Mouse (Mus musculus) limb, embryonic 13.5 days (tissue): ENCODE results near the gene Sema6c. TPM values are rescaled to one million over a fixed set of nuclear protein-coding genes. Genes with fewer than 3 reads are reported as not detected.

ENCODE experiments used
- ATAC-seq: fragments of 200-750 bp; cut with Nextera tagmentation; 2 replicates; pipeline ENCODE4 v1.8.0; 2017; ENCODE audit warnings: low read depth, moderate number of reproducible peaks, moderate TSS enrichment; ENCODE audit not compliant: low FRiP score
- H3K27ac ChIP-seq: fragments of 300-500 bp; sonication (generic); 2 replicates; pipeline ENCODE4 v1.5.1; 2015; ENCODE audit warnings: inconsistent platforms, mild to moderate bottlenecking, moderate library complexity
- H3K27me3 ChIP-seq: fragments of 300-500 bp; sonication (generic); 2 replicates; pipeline ENCODE4 v1.6.1; 2015; ENCODE audit warnings: mild to moderate bottlenecking, inconsistent platforms
- H3K36me3 ChIP-seq: fragments of 300-500 bp; sonication (generic); 2 replicates; pipeline ENCODE4 v1.6.1; 2015; ENCODE audit warnings: inconsistent platforms, mild to moderate bottlenecking, moderate library complexity
- H3K4me1 ChIP-seq: fragments of 300-500 bp; sonication (generic); 2 replicates; pipeline ENCODE4 v1.6.1; 2015; ENCODE audit warnings: inconsistent platforms
- H3K4me2 ChIP-seq: fragments of 300-500 bp; sonication (generic); replicated peaks from 2 replicates; pipeline ENCODE4 v1.6.1; 2015; ENCODE audit warnings: inconsistent platforms, mild to moderate bottlenecking, moderate library complexity
- H3K4me3 ChIP-seq: fragments of 300-500 bp; sonication (generic); 2 replicates; pipeline ENCODE4 v1.5.1; 2015; ENCODE audit warnings: moderate library complexity, mild to moderate bottlenecking, inconsistent platforms
- H3K9ac ChIP-seq: fragments of 300-500 bp; sonication (generic); 2 replicates; pipeline ENCODE4 v1.6.1; 2015; ENCODE audit warnings: mild to moderate bottlenecking, inconsistent platforms
- H3K9me3 ChIP-seq: fragments of 300-500 bp; sonication (generic); 2 replicates; pipeline ENCODE4 v1.6.1; 2016; ENCODE audit warnings: inconsistent platforms
- WGBS: fragments of 180-500 bp; shearing (Covaris S2); methylation state at CpG from one replicate; pipeline ENCODE4 v1.1.7; 2015; 5-methylcytosine and 5-hydroxymethylcytosine counted together
- polyA plus RNA-seq: library from polyadenylated mRNA; unstranded; fragments of >200 nt; fragmentation: Nextera tagmentation; extraction: Ambion mirVana; gene quantifications from 2 replicates; pipeline ENCODE4 v1.2.1, GENCODE M21; 2015

The Sema6c gene
- polyA plus RNA-seq, 1 experiment from 2014 or later: 11.1 TPM

GRCm38 (mm10) chr3:95153874-95154273 is 6.4 kb upstream of the Sema6c start:
- no peak for ATAC-seq
- H3K4me2 ChIP-seq: no peak overlapping the region
- H3K9ac ChIP-seq: no peak overlapping the region
- H3K9me3 ChIP-seq: no peaks in the 10 kb centered on the region
- no peak overlapping the region for H3K27ac ChIP-seq
- no peak overlapping the region for H3K4me3 ChIP-seq
- WGBS: 54% methylated on average over 4 of the region's 4 CpGs
- no peaks in the 10 kb centered on the region for H3K4me1 ChIP-seq
- H3K27me3 ChIP-seq: no peaks in the 10 kb centered on the region
- no peaks in the 10 kb centered on the region for H3K36me3 ChIP-seq

GRCm38 (mm10) chr3:95159511-95159986 is 708 bp upstream of the Sema6c start:
- WGBS: 18% methylated on average over 8 of the region's 8 CpGs
- Histone ChIP-seq H3K4me1 (peaks cover 34% of the 10 kb centered on the region), H3K27me3 (no peaks in the 10 kb centered on the region), H3K9me3 (no peaks in the 10 kb centered on the region), H3K4me2 (peak overlapping the region; percentile 86), H3K9ac (peak overlapping the region; percentile 87), H3K27ac (no peak overlapping the region), H3K36me3 (peaks cover 11% of the 10 kb centered on the region), H3K4me3 (peak overlapping the region; percentile 92)
- no peak for ATAC-seq

GRCm38 (mm10) chr3:95161041-95161551 is 839 bp downstream of the Sema6c start:
- peak overlapping the region; percentile 86 for H3K4me2 ChIP-seq
- H3K4me1 ChIP-seq: peaks cover 34% of the 10 kb centered on the region
- no peaks in the 10 kb centered on the region for H3K27me3 ChIP-seq
- peak overlapping the region; percentile 44; the same call in 1 of the 2 replicates for H3K27ac ChIP-seq
- no peaks in the 10 kb centered on the region for H3K9me3 ChIP-seq
- H3K4me3 ChIP-seq: peak overlapping the region; percentile 92
- peak overlapping the region; percentile 87 for H3K9ac ChIP-seq
- peaks cover 24% of the 10 kb centered on the region for H3K36me3 ChIP-seq
- ATAC-seq: peak; percentile 24
- WGBS: under 1% methylated on average over 29 of the region's 30 CpGs

GRCm38 (mm10) chr3:95161618-95162344 is 1.5 kb downstream of the Sema6c start:
- ATAC-seq: peak; percentile 6; the same call in 1 of the 2 replicates
- peak overlapping the region; percentile 92 for H3K4me3 ChIP-seq
- WGBS: 2% methylated on average over 8 of the region's 9 CpGs

GRCm38 (mm10) chr3:95162345-95162628 is 2.0 kb downstream of the Sema6c start:
- Histone ChIP-seq H3K27ac (no peak overlapping the region), H3K4me3 (peak overlapping the region; percentile 92), H3K4me1 (peaks cover 34% of the 10 kb centered on the region), H3K9me3 (no peaks in the 10 kb centered on the region), H3K27me3 (no peaks in the 10 kb centered on the region), H3K9ac (peak overlapping the region; percentile 87; the same call in 1 of the 2 replicates), H3K36me3 (peaks cover 36% of the 10 kb centered on the region), H3K4me2 (peak overlapping the region; percentile 86)
- 21% methylated on average over 2 of the region's 2 CpGs for WGBS
- no peak for ATAC-seq

More at GRCm38 (mm10) chr3:95161618-95162344, 1.5 kb downstream of the Sema6c start:
- Histone ChIP-seq H3K4me1 (peaks cover 34% of the 10 kb centered on the region), H3K27me3 (no peaks in the 10 kb centered on the region), H3K4me2 (peak overlapping the region; percentile 86), H3K9ac (peak overlapping the region; percentile 87), H3K9me3 (no peaks in the 10 kb centered on the region), H3K27ac (peak overlapping the region; percentile 44; the same call in 1 of the 2 replicates), H3K36me3 (peaks cover 31% of the 10 kb centered on the region)

GRCm38 (mm10) chr3:95163419-95164255 is 3.4 kb downstream of the Sema6c start:
- H3K36me3 ChIP-seq: peaks cover 50% of the 10 kb centered on the region

GRCm38 (mm10) chr3:95164256-95164550 is 3.9 kb downstream of the Sema6c start:
- H3K9ac ChIP-seq: 0 out of 2 replicates have a peak overlapping the region, but pooled peaks have one; percentile 31
- H3K4me1 ChIP-seq: peaks cover 34% of the 10 kb centered on the region
- H3K36me3 ChIP-seq: peaks cover 55% of the 10 kb centered on the region
- no peak overlapping the region for H3K27ac ChIP-seq
- WGBS: 71% methylated on average over 5 of the region's 5 CpGs
- no peak for ATAC-seq
- peak overlapping the region; percentile 86; the same call in 1 of the 2 replicates for H3K4me2 ChIP-seq
- no peak overlapping the region for H3K4me3 ChIP-seq
- peaks cover 3% of the 10 kb centered on the region for H3K27me3 ChIP-seq
- no peaks in the 10 kb centered on the region for H3K9me3 ChIP-seq

More at GRCm38 (mm10) chr3:95163419-95164255, 3.4 kb downstream of the Sema6c start:
- WGBS: 55% methylated on average over 11 of the region's 11 CpGs
- Histone ChIP-seq H3K9me3 (no peaks in the 10 kb centered on the region), H3K4me2 (peak overlapping the region; percentile 86), H3K4me3 (peak overlapping the region; percentile 92; the same call in 1 of the 2 replicates), H3K9ac (peak overlapping the region; percentile 31; the same call in 1 of the 2 replicates), H3K27me3 (no peaks in the 10 kb centered on the region), H3K4me1 (peaks cover 34% of the 10 kb centered on the region), H3K27ac (peak overlapping the region; percentile 39; the same call in 1 of the 2 replicates)
- peak; percentile 17; the same call in 1 of the 2 replicates for ATAC-seq

GRCm38 (mm10) chr3:95164840-95165239 is 4.6 kb downstream of the Sema6c start:
- no peak for ATAC-seq

GRCm38 (mm10) chr3:95169996-95170395 is 9.7 kb downstream of the Sema6c start:
- Histone ChIP-seq H3K9me3 (no peaks in the 10 kb centered on the region), H3K9ac (no peak overlapping the region), H3K27me3 (peaks cover 53% of the 10 kb centered on the region), H3K27ac (no peak overlapping the region), H3K4me1 (peaks cover 21% of the 10 kb centered on the region), H3K4me2 (no peak overlapping the region), H3K36me3 (peaks cover 87% of the 10 kb centered on the region), H3K4me3 (no peak overlapping the region)
- no peak for ATAC-seq
- 89% methylated on average over 10 of the region's 10 CpGs for WGBS

More at GRCm38 (mm10) chr3:95164840-95165239, 4.6 kb downstream of the Sema6c start:
- peaks cover 62% of the 10 kb centered on the region for H3K36me3 ChIP-seq
- H3K4me2 ChIP-seq: no peak overlapping the region
- H3K4me1 ChIP-seq: peaks cover 29% of the 10 kb centered on the region
- H3K27me3 ChIP-seq: peaks cover 9% of the 10 kb centered on the region
- WGBS: 77% methylated on average over 5 of the region's 5 CpGs
- no peaks in the 10 kb centered on the region for H3K9me3 ChIP-seq
- H3K27ac ChIP-seq: no peak overlapping the region
- H3K4me3 ChIP-seq: no peak overlapping the region
- no peak overlapping the region for H3K9ac ChIP-seq

- Histone ChIP-seq H3K4me3 (no peak overlapping the region), H3K4me1 (peaks cover 21% of the 10 kb centered on the region), H3K9ac (no peak overlapping the region), H3K36me3 (peaks cover 78% of the 10 kb centered on the region), H3K9me3 (no peaks in the 10 kb centered on the region), H3K4me2 (no peak overlapping the region), H3K27me3 (peaks cover 53% of the 10 kb centered on the region), H3K27ac (no peak overlapping the region)
- 75% methylated on average over 6 of the region's 6 CpGs for WGBS
- no peak for ATAC-seq
Measured at GRCm38 (mm10) chr3:95171105-95171504, 10.8 kb downstream of the Sema6c start.

GRCm38 (mm10) chr3:95172526-95173255 is 12.4 kb downstream of the Sema6c start:
- WGBS: 24% methylated on average over 71 of the region's 84 CpGs
- Histone ChIP-seq H3K27ac (no peak overlapping the region), H3K9ac (peak overlapping the region; percentile 61; the same call in 1 of the 2 replicates), H3K9me3 (no peaks in the 10 kb centered on the region), H3K36me3 (peaks cover 62% of the 10 kb centered on the region), H3K27me3 (peaks cover 53% of the 10 kb centered on the region), H3K4me1 (peaks cover 21% of the 10 kb centered on the region), H3K4me2 (peak overlapping the region; percentile 55; the same call in 1 of the 2 replicates), H3K4me3 (peak overlapping the region; percentile 33)
- no peak for ATAC-seq
